Mouse (Mus musculus): ENCODE results near the gene Borcs5. TPM values are rescaled to one million over a fixed set of nuclear protein-coding genes. Genes with fewer than 3 reads are reported as not detected.

Gene Borcs5
- polyA plus RNA-seq, 1 experiment from 2014 or later = 13.5 TPM

DNA sequence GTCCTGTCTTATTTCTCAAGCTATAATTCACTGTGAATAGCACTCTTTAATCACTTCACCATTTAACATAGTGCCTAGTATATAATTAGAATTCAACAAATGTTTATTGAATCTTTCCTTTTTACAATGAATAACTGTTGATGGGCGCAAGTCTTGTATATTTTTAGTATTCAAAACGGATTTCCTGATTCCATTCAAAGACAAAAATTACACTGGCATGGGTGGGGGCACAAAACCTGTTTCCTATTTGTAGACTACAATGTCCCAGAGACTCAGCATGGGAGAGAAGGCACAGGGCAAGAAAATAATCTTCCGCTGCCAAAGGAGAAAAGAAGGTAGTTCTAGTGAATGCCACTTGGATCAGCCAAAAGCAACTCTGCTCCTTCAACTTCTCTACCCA lies 108.8 kb downstream of the Borcs5 start:
- no peak for TF ChIP-seq CTCF (IDR thresholded peaks at IDR 0.05; ENCODE audit: low read depth)
- no peak overlapping the region for H3K4me2 ChIP-seq (replicated peaks; ENCODE audit: low read depth)
- no peak for ATAC-seq
- WGBS = 90% methylated on average over 3 of the region's 3 CpGs
- no peak overlapping the region for H3K9ac ChIP-seq (ENCODE audit: low read depth, low read length)
- no peak overlapping the region for H3K27ac ChIP-seq (ENCODE audit: low read depth, low read length)
- peaks cover 13% of the 10 kb centered on the region; the same call in 1 of the 2 replicates for H3K4me1 ChIP-seq (replicated peaks; ENCODE audit: control insufficient read depth, insufficient read depth, low read length)
- H3K9me3 ChIP-seq (ENCODE audit: control insufficient read depth) = no peaks in the 10 kb centered on the region
- no peaks in the 10 kb centered on the region for H3K27me3 ChIP-seq (replicated peaks; ENCODE audit: control insufficient read depth, insufficient read depth, low read length)
- no peaks in the 10 kb centered on the region; the same call in 1 of the 2 replicates for H3K36me3 ChIP-seq (ENCODE audit: control insufficient read depth, insufficient read depth)
- no peak overlapping the region for H3K4me3 ChIP-seq (ENCODE audit: low read depth, low read length)

DNA sequence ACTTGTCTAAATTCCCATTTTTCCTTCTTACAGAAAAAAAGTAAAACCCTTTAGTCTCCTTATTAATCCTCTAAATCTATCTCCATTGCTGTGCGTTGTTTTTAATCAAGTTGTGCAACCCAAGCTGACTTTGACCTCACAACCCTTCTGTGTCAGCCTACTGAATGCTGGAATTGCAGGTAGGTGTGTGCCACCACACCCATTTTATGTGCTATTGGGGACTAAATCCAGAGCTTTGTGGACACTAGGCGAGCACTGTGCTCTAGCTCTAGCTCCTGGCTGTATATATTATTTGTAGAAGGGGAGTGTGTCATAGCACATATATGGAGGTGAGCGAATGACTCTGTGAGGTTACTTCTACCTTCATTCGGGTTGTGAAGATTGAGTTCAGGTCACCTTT lies 111.8 kb downstream of the Borcs5 start:
- peaks cover 15% of the 10 kb centered on the region for H3K36me3 ChIP-seq (ENCODE audit: control insufficient read depth, insufficient read depth)
- H3K4me1 ChIP-seq (replicated peaks; ENCODE audit: control insufficient read depth, insufficient read depth, low read length) = peaks cover 8% of the 10 kb centered on the region; the same call in 1 of the 2 replicates
- no peak overlapping the region for H3K4me3 ChIP-seq (ENCODE audit: low read depth, low read length)
- 0 out of 2 replicates have a peak overlapping the region, but pooled peaks have one; percentile 6 for H3K4me2 ChIP-seq (replicated peaks; ENCODE audit: low read depth)
- H3K27ac ChIP-seq (ENCODE audit: low read depth, low read length) = peak overlapping the region; percentile 84
- H3K9me3 ChIP-seq (ENCODE audit: control insufficient read depth) = no peaks in the 10 kb centered on the region
- H3K27me3 ChIP-seq (replicated peaks; ENCODE audit: control insufficient read depth, insufficient read depth, low read length) = no peaks in the 10 kb centered on the region
- no peak overlapping the region for H3K9ac ChIP-seq (ENCODE audit: low read depth, low read length)
- WGBS = 58% methylated on average over 4 of the region's 4 CpGs
- peak; percentile 88 for ATAC-seq
- no peak for TF ChIP-seq CTCF (IDR thresholded peaks at IDR 0.05; ENCODE audit: low read depth)

GRCm38 (mm10) chr6:134751883-134752647 lies 112.8 kb downstream of the Borcs5 start:
- H3K4me1 ChIP-seq (replicated peaks; ENCODE audit: control insufficient read depth, insufficient read depth, low read length) = peaks cover 8% of the 10 kb centered on the region; the same call in 1 of the 2 replicates
- peaks cover 18% of the 10 kb centered on the region for H3K36me3 ChIP-seq (ENCODE audit: control insufficient read depth, insufficient read depth)
- H3K9ac ChIP-seq (ENCODE audit: low read depth, low read length) = no peak overlapping the region
- H3K9me3 ChIP-seq (ENCODE audit: control insufficient read depth) = no peaks in the 10 kb centered on the region
- 0 out of 2 replicates have a peak, but pooled peaks have one; percentile 13 for ATAC-seq
- H3K4me2 ChIP-seq (replicated peaks; ENCODE audit: low read depth) = no peak overlapping the region
- TF ChIP-seq CTCF (IDR thresholded peaks at IDR 0.05; ENCODE audit: low read depth) = no peak
- no peak overlapping the region for H3K4me3 ChIP-seq (ENCODE audit: low read depth, low read length)
- peak overlapping the region; percentile 84; the same call in 1 of the 2 replicates for H3K27ac ChIP-seq (ENCODE audit: low read depth, low read length)
- WGBS = 74% methylated on average over 5 of the region's 5 CpGs
- no peaks in the 10 kb centered on the region for H3K27me3 ChIP-seq (replicated peaks; ENCODE audit: control insufficient read depth, insufficient read depth, low read length)

DNA sequence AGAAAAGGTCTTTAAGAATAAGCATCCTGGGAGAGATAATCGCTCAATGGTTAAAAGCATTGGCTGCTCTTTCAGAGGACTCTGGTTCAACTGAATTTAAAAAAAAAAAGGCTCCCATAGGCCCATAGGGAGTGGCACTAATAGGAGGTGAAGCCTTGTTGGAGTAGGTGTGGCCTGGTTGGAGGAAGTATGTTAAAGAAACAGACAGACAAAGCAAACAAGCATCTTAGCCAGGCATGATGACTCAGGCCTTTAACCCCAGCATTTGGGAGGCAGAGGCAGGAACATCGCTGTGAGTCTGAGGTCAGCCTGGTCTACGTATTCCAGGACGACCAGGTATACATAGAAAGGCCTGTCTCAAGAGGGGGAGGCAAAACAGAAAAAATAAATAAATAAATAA lies 114.1 kb downstream of the Borcs5 start:
- Histone ChIP-seq H3K4me2 (replicated peaks; ENCODE audit: low read depth) (no peak overlapping the region), H3K27ac (ENCODE audit: low read depth, low read length) (no peak overlapping the region), H3K4me1 (replicated peaks; ENCODE audit: control insufficient read depth, insufficient read depth, low read length) (peaks cover 8% of the 10 kb centered on the region; the same call in 1 of the 2 replicates), H3K27me3 (replicated peaks; ENCODE audit: control insufficient read depth, insufficient read depth, low read length) (no peaks in the 10 kb centered on the region), H3K9me3 (ENCODE audit: control insufficient read depth) (no peaks in the 10 kb centered on the region), H3K36me3 (ENCODE audit: control insufficient read depth, insufficient read depth) (peaks cover 23% of the 10 kb centered on the region), H3K9ac (ENCODE audit: low read depth, low read length) (no peak overlapping the region), H3K4me3 (ENCODE audit: low read depth, low read length) (no peak overlapping the region)
- WGBS = 84% methylated on average over 4 of the region's 4 CpGs
- no peak for TF ChIP-seq CTCF (IDR thresholded peaks at IDR 0.05; ENCODE audit: low read depth)
- ATAC-seq = no peak

DNA sequence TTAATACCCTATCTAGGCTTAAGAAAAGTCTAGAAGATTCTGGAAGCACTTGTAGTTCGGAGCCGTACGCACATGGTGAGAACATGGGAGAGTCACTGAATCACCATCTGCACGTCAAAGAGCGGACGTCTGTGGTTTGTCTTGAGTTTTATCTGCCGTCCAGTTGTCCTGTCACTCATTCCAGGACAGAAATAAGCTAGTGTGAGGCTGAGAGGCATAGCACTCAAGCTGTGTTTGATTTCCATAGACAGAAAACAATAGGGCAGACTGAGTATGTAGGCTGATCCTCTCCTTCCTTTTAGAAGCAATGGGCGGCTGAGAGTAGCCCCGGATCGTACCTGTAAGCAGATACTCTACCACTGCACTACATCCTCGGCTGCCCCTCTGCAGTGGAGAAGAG lies 114.5 kb downstream of the Borcs5 start:
- H3K4me3 ChIP-seq (ENCODE audit: low read depth, low read length) = no peak overlapping the region
- H3K9ac ChIP-seq (ENCODE audit: low read depth, low read length) = no peak overlapping the region
- H3K27me3 ChIP-seq (replicated peaks; ENCODE audit: control insufficient read depth, insufficient read depth, low read length) = no peaks in the 10 kb centered on the region
- no peak for ATAC-seq
- no peak overlapping the region for H3K27ac ChIP-seq (ENCODE audit: low read depth, low read length)
- 94% methylated on average over 11 of the region's 11 CpGs for WGBS
- peaks cover 26% of the 10 kb centered on the region for H3K36me3 ChIP-seq (ENCODE audit: control insufficient read depth, insufficient read depth)
- TF ChIP-seq CTCF (IDR thresholded peaks at IDR 0.05; ENCODE audit: low read depth) = no peak
- H3K4me2 ChIP-seq (replicated peaks; ENCODE audit: low read depth) = no peak overlapping the region
- H3K9me3 ChIP-seq (ENCODE audit: control insufficient read depth) = no peaks in the 10 kb centered on the region
- peaks cover 8% of the 10 kb centered on the region; the same call in 1 of the 2 replicates for H3K4me1 ChIP-seq (replicated peaks; ENCODE audit: control insufficient read depth, insufficient read depth, low read length)

DNA sequence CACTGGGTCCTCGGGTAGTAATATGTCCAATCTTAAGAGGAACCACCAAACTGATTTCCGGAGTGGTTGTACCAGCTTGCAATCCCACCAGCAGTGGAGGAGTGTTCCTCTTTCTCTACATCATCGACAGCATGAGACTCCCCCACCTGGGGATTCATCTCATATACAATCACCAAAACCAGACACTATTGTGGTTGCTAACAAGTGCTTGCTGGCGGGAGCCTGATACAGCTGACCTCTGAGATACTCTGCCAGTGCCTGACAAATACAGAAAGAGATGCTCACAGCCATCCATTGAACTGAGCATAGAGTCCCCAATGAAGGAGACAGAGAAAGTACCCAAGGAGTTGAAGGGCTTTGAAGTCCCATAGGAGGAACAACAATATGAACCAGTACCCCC lies 116.7 kb downstream of the Borcs5 start:
- H3K4me2 ChIP-seq (replicated peaks; ENCODE audit: low read depth) = no peak overlapping the region
- H3K27ac ChIP-seq (ENCODE audit: low read depth, low read length) = no peak overlapping the region
- no peaks in the 10 kb centered on the region for H3K9me3 ChIP-seq (ENCODE audit: control insufficient read depth)
- ATAC-seq = no peak
- 92% methylated on average over 4 of the region's 4 CpGs for WGBS
- peaks cover 26% of the 10 kb centered on the region for H3K36me3 ChIP-seq (ENCODE audit: control insufficient read depth, insufficient read depth)
- H3K4me3 ChIP-seq (ENCODE audit: low read depth, low read length) = no peak overlapping the region
- H3K4me1 ChIP-seq (replicated peaks; ENCODE audit: control insufficient read depth, insufficient read depth, low read length) = peaks cover 8% of the 10 kb centered on the region; the same call in 1 of the 2 replicates
- H3K9ac ChIP-seq (ENCODE audit: low read depth, low read length) = no peak overlapping the region
- H3K27me3 ChIP-seq (replicated peaks; ENCODE audit: control insufficient read depth, insufficient read depth, low read length) = no peaks in the 10 kb centered on the region
- no peak for TF ChIP-seq CTCF (IDR thresholded peaks at IDR 0.05; ENCODE audit: low read depth)

Other genes starting within 250 kb of the Borcs5 start
- gene Bcl2l14, start 243.2 kb upstream of the Borcs5 start, polyA plus RNA-seq (2015; fragmentation: Nextera tagmentation; extraction: Ambion mirVana) = 2.0 and 2.7 TPM in 2 replicates
- gene Lrp6, start 72.5 kb upstream of the Borcs5 start, polyA plus RNA-seq (2015; fragmentation: Nextera tagmentation; extraction: Ambion mirVana) = 11.6 and 12.4 TPM in 2 replicates
- gene Mansc1, start 7.0 kb upstream of the Borcs5 start, polyA plus RNA-seq (2015; fragmentation: Nextera tagmentation; extraction: Ambion mirVana) = 5.8 and 6.5 TPM in 2 replicates
- gene Dusp16, start 153.1 kb downstream of the Borcs5 start, polyA plus RNA-seq (2015; fragmentation: Nextera tagmentation; extraction: Ambion mirVana) = 6.7 and 8.4 TPM in 2 replicates
- gene Crebl2, start 190.6 kb downstream of the Borcs5 start, polyA plus RNA-seq (2015; fragmentation: Nextera tagmentation; extraction: Ambion mirVana) = 4.6 and 4.9 TPM in 2 replicates

Data from intestine, postnatal 0 days (tissue).